Mouse (Mus musculus): Measurements from ENCODE around the gene Smtnl1.

DNA sequence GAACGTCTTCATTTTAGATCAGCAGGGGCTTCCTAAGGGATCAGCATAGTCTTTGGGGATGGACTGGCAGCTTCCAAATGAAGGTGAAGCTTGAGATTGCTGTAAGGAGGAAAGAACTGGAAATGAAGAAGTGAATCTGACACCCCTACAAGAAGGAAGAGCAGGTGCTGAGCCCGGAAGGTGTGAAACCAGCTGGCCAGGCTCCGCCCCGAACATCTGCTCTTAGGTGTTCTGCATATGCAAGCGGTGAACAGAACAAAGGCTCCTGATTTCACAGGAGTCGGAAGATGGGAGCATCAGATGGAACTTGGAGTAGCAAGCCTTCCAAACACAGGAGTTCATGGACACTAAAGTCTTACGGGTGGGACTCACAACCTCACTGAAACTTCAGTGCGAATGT lies 14.7 kb upstream of the Smtnl1 start:
- TF ChIP-seq CTCF (IDR thresholded peaks at IDR 0.05; ENCODE audit: low read depth) (no peak), EP300 (IDR thresholded peaks at IDR 0.05; ENCODE audit: low read depth) (no peak)

Measured in liver, embryonic 14.5 days (tissue).